Mouse (Mus musculus) thymus, postnatal 14 days (tissue): Measurements from ENCODE around the gene Hoxb2.

Experiments used
- DNase-seq: peaks from one replicate; pipeline ENCODE4 v3.0.0; 2021

Hoxb2 gene

GRCm38 (mm10) chr11:96316696-96317607, 33.4 kb upstream of the Hoxb2 start:
- DNase-seq, result no peak

GRCm38 (mm10) chr11:96317608-96318367, 32.5 kb upstream of the Hoxb2 start, which contains the start of gene Hoxb4:
TSS of gene Hoxb4 (plus strand) at chr11:96318267.
- DNase-seq, result no peak

GRCm38 (mm10) chr11:96318368-96319070, 31.8 kb upstream of the Hoxb2 start:
- DNase-seq, result peak; percentile 44

GRCm38 (mm10) chr11:96319071-96319902, 31.0 kb upstream of the Hoxb2 start:
- DNase-seq, result no peak

- DNase-seq, result no peak
Measured at GRCm38 (mm10) chr11:96319910-96320309, 30.4 kb upstream of the Hoxb2 start.

GRCm38 (mm10) chr11:96320688-96321087, 29.6 kb upstream of the Hoxb2 start:
- no peak for DNase-seq

GRCm38 (mm10) chr11:96321846-96322245, 28.5 kb upstream of the Hoxb2 start:
- DNase-seq, result no peak

- DNase-seq, result no peak
Measured at GRCm38 (mm10) chr11:96322738-96323137, 27.6 kb upstream of the Hoxb2 start.

- no peak for DNase-seq
Measured at GRCm38 (mm10) chr11:96323154-96323553, 27.2 kb upstream of the Hoxb2 start, which contains the start of gene Hoxb3. TSS of gene Hoxb3 (plus strand) at chr11:96323326.

- no peak for DNase-seq
Measured at GRCm38 (mm10) chr11:96324125-96324524, 26.2 kb upstream of the Hoxb2 start.

- DNase-seq, result no peak
Measured at GRCm38 (mm10) chr11:96324965-96325364, 25.4 kb upstream of the Hoxb2 start.

- no peak for DNase-seq
Measured at GRCm38 (mm10) chr11:96325747-96326212, 24.5 kb upstream of the Hoxb2 start.

- DNase-seq, result no peak
Measured at GRCm38 (mm10) chr11:96326705-96327104, 23.6 kb upstream of the Hoxb2 start.

- no peak for DNase-seq
Measured at GRCm38 (mm10) chr11:96327122-96327521, 23.2 kb upstream of the Hoxb2 start.

- DNase-seq, result no peak
Measured at GRCm38 (mm10) chr11:96327750-96328149, 22.6 kb upstream of the Hoxb2 start.

- no peak for DNase-seq
Measured at GRCm38 (mm10) chr11:96328605-96329004, 21.7 kb upstream of the Hoxb2 start.

- DNase-seq, result no peak
Measured at GRCm38 (mm10) chr11:96332105-96332504, 18.2 kb upstream of the Hoxb2 start.

GRCm38 (mm10) chr11:96332618-96333032, 17.7 kb upstream of the Hoxb2 start:
- DNase-seq, result no peak

- no peak for DNase-seq
Measured at GRCm38 (mm10) chr11:96333241-96334001, 16.9 kb upstream of the Hoxb2 start.

GRCm38 (mm10) chr11:96334002-96334364, 16.3 kb upstream of the Hoxb2 start:
- no peak for DNase-seq

- no peak for DNase-seq
Measured at GRCm38 (mm10) chr11:96334998-96335397, 15.3 kb upstream of the Hoxb2 start.
